Mouse (Mus musculus): ENCODE measurements around the gene Lsm6.

The Lsm6 gene

GRCm38 (mm10) chr8:78806006-78806405 lies 14.9 kb downstream of the Lsm6 start:
- no peak for DNase-seq (ENCODE audit: low spot score in 2 of 2)

- DNase-seq (ENCODE audit: low spot score in 2 of 2) = no peak
Measured at GRCm38 (mm10) chr8:78801201-78801600, 19.7 kb downstream of the Lsm6 start.

- no peak for DNase-seq (ENCODE audit: low spot score in 2 of 2)
Measured at GRCm38 (mm10) chr8:78798671-78799070, 22.3 kb downstream of the Lsm6 start.

DNA sequence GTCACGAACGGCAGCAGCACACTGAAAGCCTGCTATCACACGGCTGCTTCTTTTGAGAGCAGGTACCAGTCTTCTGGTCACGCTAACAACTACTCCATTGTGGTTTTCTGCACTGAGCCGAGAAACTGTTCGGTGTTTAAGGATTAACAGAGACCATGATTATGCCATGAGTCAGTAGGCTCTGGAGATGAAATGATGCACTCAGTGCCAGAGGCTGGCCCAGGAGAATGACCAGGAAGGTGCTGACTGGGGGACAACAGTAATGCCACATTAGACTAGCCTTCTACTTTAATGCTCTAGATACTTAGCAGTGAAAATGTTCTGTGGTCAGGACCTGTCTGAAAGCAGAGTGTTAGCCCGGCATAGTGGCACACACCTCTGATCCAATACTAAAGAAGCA lies 23.0 kb downstream of the Lsm6 start:
- DNase-seq (ENCODE audit: low spot score in 2 of 2) = no peak

DNA sequence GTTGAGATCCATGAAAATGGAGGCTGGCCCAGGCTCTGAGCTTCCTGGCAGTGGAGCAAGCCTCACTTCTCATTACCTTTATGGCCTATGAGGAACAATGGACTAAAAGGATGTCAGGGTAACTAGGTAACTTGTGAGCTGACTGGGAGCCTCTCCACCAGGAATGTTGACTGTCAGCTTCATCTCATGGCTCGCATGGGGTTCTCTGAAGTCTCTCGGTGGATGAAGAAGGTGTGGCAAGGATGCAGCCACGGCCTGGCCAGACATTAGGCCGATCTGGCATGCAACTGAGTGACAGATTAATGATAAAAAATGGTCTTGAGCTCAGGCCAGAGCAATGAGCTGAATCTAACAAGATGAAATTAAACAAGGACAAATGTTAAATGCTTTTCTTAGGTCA lies 27.7 kb downstream of the Lsm6 start:
- DNase-seq (ENCODE audit: low spot score in 2 of 2) = no peak

- DNase-seq (ENCODE audit: low spot score in 2 of 2) = no peak
Measured at GRCm38 (mm10) chr8:78776816-78777215, 44.1 kb downstream of the Lsm6 start.

DNA sequence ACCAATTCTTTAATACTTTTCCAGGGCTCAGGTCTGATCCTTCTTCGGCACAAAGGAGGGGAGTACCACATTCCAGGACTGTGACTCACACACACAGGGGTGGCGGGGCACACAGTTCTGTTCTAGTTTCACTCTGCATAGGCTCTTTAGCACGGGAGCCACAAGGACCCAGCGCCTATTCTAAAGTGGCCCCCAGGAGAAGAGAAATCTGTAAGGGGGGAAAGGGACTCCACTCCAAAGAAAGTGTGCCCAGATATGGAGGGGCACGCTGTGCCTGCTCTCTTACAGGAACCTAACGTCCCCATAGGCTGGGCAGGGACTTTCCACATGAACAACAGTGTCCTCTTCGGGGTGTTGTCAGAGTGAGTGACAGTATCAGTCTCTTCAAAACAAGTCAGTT lies 49.7 kb downstream of the Lsm6 start:
- no peak for DNase-seq (ENCODE audit: low spot score in 2 of 2)

- DNase-seq (ENCODE audit: low spot score in 2 of 2) = no peak
Measured at GRCm38 (mm10) chr8:78770584-78770983, 50.4 kb downstream of the Lsm6 start.

DNA sequence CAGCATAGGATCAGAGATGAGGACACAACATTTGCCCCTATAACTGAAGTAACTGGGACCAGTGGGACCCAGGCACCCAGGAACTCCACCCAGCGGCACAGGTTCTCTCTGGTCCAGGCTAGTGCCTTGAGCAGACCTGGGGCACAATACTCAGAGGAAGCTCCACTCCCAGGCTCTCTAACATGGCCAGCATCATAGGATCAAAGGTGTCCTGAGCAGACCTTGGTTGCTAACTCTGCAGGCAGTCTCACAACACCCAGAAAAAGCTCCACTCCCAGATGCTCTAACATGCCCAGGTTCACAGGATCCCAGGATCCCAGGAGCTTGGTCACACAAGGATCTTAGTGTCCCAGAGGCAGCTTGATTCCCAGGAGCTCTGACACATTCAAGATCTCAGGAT lies 55.4 kb downstream of the Lsm6 start:
- no peak for DNase-seq (ENCODE audit: low spot score in 2 of 2)

DNA sequence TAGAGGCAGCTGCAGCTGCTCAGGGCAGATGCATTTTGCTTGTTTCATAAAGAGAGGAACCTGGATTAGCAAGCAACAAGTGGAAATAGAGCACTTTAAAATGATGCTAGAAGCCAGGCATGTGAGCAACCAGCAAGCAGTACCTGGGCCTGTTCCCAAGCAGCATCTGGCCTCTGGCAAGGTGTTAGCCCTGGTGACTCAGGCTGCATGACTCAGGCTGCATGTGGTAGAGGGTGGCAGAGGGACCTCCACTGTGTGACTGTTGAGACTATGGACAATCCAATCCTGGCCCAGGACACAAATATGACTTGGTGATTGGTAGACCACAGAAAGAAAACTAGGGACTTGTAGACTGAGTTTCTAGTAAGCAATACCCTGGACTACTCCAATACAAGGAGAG lies 56.0 kb downstream of the Lsm6 start:
- no peak for DNase-seq (ENCODE audit: low spot score in 2 of 2)

DNA sequence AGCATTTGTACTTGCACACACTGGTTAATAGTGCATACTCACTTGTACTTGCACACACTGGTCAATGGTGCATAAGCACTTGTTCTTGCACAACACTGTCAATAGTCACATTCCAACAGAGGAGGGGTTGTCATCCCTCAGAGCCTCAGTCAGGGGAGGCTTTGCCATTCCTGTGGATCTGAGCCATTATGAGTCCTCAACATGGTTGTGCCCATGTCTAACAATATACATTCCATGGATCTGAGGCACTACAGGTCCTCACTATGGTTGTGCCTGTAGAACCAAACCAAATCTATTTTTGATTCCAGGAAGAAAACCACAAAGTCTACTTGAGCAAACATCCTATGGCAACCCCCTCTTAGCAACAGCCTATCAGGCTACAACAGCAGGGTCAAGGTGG lies 61.8 kb downstream of the Lsm6 start:
- DNase-seq (ENCODE audit: low spot score in 2 of 2) = no peak

- DNase-seq (ENCODE audit: low spot score in 2 of 2) = no peak
Measured at GRCm38 (mm10) chr8:78754986-78755385, 66.0 kb downstream of the Lsm6 start.
